Mouse (Mus musculus) testis, postnatal 14 days (tissue): ENCODE measurements around the gene Pnkd.

ENCODE experiments used
- DNase-seq: peaks from one replicate; pipeline ENCODE4 v3.0.0; 2021; ENCODE audit warnings: low spot score

Gene Pnkd

DNA sequence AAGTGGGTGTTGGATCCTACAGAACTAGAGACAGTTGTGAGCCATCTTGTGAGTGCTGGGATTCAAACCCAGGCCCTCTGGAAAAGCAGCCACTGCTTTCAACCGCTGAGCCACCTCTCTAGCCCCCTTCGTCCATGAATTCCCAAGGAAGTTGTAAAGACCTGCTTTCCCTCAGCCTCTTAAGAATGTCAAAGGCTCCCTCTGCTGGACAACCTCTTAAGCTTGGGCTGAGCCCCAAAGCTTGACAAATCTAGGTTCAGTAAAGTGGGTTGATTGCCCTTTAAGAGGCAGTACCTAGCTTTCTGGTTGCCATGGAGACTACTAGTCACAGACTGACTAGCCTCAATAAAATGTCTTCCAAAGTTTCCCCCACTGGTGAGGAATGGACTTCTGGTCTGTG, 77.1 kb downstream of the Pnkd start, which contains the start of gene Catip:
Gene Catip (plus strand): TSS at position 297 of the 400 bp plus-strand sequence.
- DNase-seq, result peak; percentile 46

DNA sequence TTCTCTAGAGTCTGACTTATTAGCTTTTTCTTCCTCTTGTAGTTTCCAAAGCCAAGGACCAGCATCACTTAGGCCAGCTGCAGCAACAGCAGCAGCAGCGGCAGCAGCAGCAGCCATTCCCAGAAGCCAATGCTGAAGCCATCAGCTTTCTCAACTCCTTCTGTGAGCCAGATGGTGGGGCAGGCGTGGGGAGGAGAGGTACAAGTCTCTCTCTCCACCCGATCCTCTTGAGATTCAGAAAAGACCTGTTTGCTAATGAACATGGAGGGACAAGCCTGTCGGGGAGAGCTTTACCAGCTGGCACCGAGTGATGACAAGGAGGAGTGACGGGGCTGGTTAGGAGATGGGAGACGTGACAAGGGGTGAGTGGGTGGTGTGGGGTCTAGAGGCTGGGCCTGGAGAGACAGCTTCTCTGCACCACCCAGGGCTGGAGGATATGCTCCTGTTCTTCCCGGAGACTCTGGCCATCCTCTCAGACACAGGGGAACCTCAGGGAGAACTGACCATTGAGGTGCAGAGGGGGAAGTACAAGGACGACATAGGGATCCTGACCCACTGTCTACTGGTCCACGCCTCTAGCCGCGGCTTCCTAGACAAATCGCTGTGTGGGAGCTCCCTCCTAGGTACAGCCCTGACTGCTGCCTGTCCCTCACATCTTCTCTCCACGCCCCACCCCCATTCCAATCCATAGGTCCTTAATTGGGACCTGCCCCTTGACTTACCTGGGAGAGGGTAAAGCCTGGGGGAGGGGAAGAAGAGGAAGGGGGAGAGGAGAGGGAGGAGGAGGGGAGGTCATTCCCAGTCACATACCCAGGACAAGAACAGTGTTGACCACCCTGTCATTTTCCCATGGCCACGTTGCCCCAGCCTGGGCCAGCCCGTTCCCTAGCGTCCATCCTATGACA, 77.8 kb downstream of the Pnkd start:
- no peak for DNase-seq

DNA sequence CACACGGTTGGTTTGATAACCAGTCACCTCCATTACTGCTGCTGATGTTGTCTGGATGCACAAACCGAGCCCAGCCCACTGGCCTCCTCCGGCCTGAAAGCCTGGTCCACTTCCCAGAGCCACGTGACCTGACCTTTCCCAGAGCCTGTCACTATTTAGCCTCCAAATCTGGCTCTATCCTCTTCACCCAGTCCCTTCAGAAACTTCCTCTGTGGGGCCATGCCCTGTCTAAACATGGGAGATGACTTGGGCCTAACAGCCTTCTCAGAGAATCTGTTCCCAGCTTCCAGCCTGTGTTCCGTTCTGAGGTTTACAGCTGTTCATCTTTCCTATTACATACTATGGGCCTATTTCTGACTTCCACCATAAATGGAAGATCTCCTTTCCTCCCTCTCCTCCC, 78.7 kb downstream of the Pnkd start:
- DNase-seq, result no peak

DNA sequence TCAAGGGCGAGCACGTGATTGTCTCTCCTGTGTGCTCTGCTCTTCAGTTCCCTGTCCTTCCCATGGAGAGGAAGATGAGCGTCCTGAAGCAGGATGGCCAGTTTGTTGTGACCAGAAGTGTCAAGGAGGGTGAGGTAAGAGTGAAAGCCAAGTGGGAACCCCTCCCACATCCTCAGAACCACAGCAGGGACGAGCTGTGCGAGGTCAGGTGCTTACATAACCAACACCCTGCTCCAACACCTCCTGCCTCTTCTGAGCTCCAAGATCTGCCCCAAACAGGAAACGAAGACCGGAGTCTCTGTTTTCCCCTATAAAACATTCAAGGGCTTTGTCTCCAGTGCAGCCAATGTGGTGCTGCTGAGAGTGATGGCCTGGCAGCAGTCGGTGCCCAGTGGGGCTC, 79.5 kb downstream of the Pnkd start:
- DNase-seq, result no peak

DNA sequence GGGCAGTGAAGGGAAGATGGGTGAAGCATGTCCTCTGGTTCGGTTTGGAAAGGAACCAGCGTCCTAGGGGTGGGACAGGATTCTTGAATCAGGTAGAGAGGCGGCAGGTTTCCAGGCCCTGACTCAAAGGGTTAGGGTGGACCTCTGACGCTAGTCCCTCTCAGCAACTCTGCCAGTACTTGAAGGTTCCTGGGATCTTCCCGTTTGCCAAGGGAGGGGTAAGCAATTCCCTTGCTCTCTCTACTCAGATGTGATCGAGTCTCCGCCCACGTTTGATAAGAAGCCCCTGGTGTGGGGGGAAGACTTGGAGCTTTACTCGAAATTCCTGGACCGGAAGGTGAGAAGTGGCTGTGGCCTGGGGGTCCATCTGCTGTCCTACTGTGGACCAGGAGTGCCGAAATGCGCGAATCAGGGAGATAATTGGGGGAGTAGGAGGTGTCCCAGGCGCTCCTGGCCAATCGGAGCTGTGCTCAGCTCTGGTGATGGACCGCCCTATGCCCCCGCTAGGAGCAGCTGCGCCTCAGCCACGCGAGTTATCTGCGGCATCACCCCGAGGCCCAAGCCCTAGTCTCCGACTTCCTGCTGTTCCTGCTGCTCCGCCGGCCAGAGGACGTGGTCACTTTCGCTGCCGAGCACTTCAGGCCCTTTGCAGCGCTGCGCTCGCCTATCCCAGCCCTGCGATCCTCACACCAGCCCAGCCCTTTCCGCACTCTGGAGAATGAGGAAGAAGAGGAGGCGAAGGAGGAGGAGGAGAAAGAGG, 83.3 kb downstream of the Pnkd start:
- DNase-seq, result peak; percentile 60

DNA sequence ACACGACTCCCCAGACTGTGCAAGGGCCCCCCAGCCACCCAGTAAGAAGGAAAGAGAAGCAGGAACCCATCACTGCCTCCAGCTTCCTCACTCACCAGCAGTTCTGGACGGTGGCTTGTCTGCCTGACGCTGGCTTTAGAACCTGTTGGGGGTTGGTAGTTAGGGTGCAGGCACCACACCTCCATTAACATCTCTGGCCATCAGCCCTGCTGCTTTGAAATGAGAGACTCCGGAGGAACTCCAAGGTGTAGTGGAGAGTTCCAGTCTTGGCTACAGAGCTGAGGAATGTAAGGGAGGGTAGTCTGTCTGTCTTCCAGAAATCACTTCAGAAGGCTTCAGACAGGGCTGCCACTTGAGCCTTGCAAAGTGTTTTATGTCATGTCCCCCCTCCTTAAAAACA, 85.3 kb downstream of the Pnkd start:
- no peak for DNase-seq

- DNase-seq, result no peak
These were observed 88.6 kb downstream of the Pnkd start for GRCm38 (mm10) chr1:74373372-74373771.

- no peak for DNase-seq
These were observed 90.2 kb downstream of the Pnkd start, which contains the start of gene Slc11a1 for GRCm38 (mm10) chr1:74374980-74375379. TSS of gene Slc11a1 (plus strand) at chr1:74375195.

- no peak for DNase-seq
These were observed 90.8 kb downstream of the Pnkd start for GRCm38 (mm10) chr1:74375561-74375960.

DNA sequence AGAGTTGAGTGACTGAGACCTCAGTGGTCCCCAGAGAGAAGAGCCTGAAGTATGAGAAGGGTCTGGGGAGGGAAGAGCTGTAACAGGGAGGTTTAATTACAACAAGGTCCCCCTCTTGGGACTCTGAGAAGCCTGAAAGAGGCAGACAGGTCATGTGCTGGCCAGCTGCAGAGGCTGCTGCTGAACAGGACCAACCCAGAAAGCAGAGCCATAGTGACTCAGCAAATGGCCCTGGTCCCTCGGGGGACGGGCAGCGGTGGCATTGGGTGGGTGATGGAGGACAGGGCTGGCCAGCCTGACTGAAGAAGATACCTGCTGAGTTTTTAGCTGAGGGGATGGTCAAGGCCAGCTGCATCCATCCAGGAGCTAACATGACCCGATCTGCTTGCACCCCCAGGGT, 91.7 kb downstream of the Pnkd start:
- DNase-seq, result no peak

DNA sequence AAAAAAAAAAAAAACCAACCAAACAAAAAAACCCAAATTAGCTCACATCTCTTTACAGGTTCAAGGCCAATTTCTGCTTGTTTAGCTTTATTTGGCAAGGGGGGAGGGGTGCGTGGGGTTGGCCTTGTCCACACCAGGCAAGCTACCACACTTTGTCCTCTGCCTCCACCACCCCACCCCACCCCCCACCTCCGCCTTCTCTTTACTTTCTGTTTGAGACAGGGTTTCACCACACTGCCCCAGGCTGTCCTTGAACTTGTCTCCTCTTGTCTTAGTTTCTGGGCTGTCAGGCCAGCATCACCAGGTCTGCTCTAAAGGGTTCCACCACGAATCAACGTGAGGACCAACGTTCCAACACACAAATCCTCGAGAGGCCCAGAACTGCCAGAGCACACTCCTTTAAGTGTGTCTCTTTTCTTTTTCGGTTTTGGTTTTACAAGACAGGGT, 94.4 kb downstream of the Pnkd start:
- no peak for DNase-seq

- no peak for DNase-seq
These were observed 95.8 kb downstream of the Pnkd start for GRCm38 (mm10) chr1:74380484-74380883.

DNA sequence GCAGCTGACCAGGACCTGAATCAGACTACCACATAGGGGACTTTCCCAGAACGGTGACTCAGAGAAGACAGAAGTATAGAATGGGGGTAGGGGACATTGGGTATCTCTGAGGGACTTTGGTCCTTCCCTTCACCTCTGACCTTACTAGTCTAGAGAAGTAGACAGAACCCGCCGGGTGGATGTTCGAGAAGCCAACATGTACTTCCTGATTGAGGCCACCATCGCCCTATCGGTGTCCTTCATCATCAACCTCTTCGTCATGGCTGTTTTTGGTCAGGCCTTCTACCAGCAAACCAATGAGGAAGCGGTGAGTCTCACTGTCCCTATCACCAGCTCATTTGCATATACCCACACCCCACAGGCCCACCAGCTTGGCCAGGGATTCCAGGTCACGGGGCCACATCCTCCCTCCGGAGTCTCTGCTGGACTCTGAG, 96.9 kb downstream of the Pnkd start:
- DNase-seq, result no peak

DNA sequence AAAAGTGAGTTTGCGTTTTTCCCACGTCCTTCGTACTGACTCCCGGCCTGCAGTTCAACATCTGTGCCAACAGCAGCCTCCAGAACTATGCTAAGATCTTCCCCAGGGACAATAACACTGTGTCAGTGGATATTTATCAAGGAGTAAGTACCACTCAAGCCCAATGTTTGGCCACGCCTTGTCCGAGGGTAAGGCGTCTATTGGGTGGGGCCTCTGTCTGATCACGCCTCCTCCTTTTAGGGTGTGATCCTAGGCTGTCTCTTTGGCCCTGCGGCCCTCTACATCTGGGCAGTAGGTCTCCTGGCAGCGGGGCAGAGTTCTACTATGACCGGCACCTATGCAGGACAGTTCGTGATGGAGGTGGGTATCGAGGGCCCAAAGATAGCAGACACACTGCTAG, 98.7 kb downstream of the Pnkd start:
- DNase-seq, result no peak

- no peak for DNase-seq
These were observed 99.8 kb downstream of the Pnkd start for GRCm38 (mm10) chr1:74384525-74384924.

DNA sequence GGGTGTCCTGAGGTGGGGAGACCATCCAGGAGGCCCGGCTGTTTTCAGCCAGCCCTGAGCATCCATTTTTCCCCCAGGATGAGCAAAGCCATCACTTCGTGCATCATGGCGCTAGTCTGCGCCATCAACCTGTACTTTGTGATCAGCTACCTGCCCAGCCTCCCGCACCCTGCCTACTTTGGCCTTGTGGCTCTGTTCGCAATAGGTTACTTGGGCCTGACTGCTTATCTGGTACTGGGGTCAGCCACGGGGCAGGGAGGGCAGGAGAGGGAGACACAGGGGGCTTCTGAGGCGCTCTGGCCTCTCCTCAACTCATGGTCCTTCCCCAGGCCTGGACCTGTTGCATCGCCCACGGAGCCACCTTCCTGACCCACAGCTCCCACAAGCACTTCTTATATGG, 100.3 kb downstream of the Pnkd start:
- no peak for DNase-seq

- DNase-seq, result no peak
These were observed 100.8 kb downstream of the Pnkd start for GRCm38 (mm10) chr1:74385531-74385930.

DNA sequence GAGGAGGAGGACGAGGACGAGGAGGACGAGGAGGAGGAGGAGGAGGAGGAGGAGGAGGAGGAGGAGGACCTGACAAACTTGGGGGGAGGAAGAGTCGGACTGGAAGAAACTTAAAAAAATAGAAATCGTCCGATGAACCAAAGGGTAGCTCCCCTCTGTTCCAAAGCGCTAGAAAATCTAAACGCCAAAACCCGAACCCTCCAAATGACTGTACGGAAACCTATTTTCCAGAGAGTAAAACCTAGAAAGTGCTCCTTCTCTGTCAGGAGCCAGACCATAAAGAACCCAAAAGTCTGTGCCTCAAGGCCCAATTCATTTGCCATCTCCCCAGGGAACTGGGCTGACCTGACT, 101.6 kb downstream of the Pnkd start:
- DNase-seq, result no peak

DNA sequence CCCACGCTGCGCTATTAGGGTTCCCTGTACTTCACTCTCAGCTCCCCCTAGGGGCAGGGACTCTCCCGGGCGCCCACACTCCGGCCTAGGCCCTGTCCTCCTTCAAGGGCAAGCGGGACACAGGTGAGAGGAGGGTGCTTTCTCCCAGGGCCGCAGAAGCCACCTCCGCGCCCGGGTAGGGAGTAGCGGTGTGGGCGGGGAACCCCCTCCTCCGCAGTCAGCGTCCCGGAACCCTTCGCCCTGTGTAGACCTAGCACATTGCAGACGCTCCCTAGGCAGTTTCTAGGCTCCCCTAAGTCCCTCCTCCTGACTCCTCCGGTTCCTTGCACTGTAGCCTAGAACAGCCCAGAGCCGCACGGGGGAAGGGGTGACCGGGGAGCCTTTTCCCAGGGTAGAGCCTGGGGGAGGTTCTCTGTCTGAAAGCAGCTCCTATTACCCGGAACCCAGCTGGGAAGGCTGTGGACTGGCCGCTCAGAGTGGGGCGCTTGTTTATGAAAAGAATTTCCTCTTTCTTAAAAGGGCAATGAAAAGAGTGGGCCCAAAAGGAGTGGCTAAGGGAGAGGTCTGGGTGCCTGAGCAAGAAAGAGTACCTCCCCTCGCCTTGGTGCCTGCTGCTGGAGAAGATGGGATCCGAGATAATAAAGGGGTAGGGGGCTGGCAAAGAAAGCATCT, 102.1 kb downstream of the Pnkd start:
- peak; percentile 96 for DNase-seq

DNA sequence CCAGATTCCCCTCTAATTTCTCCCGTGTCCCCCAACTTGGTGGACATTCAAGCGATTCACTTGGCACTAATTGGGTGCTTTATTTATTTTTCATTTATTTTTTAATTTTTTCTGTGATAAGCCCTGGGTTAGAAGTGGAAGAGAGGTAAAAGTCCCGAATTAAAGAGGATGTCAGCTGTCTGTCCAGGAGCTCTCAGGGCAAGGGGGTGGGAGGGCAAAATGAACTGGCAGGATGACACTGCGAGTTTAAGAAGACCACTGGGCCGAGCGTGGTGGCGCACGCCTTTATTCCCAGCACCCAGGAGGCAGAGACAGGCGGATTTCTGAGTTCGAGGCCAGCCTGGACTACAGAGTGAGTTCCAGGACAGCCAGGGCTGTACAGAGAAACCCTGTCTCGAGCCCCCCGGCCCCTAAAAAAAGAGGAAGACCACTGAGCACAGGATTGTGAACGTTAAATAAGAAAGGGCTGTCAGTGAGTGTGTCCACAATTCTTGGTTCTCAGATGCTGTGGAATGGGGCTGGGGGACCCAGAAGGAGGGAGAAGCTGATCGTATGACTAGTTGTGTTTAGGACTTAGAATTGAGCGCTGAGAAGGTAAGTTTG, 102.8 kb downstream of the Pnkd start:
- DNase-seq, result no peak

GRCm38 (mm10) chr1:74388398-74388920, 103.7 kb downstream of the Pnkd start:
- no peak for DNase-seq

DNA sequence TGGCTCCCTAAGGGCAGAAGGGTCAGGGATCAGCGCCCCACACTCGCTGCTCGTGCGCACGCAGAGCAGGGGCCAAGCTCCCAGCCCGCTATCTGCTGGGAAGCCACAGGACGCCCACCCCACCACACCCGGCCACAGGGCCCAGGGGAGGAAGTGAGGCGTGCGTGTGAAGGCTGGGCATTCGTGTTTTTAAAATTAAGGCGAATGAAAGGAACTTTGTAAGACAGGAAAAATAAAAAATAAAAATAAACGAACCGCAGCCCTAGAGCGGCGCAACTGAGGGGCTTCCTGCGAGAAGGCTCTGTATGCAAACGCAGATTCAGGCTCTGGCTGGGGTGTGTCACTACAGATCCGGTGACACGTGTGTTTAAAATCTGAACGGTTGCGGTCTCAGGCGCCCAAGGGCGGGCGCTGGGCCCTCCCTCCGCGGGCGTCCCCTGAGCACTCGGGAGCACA, 105.1 kb downstream of the Pnkd start:
- no peak for DNase-seq
